Comparison of ENCODE assay signal across 26 mouse cellular contexts in the genomic region with DNA sequence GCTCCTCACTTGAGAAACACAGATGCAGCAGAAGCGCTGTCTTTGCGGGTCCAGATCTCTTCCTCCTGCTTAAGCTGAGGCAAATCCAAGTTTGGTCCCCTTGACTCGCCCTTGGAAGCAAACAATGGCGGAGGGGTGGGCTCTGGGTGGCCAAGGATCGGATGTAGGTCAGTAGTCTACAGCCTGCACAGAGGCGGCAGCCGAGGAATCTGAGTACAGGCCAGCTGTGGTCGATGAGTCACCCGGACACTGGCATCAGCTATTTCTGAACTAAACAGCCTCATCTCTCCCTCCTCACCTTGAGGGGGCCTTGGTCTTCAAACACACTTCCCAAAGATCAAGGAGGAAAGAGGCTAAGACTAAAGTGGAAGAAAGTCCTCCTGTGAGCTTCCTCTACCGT. TPM values are rescaled to one million over a fixed set of nuclear protein-coding genes. Genes with fewer than 3 reads are reported as not detected.
DNase-seq lines count a peak whose midpoint lies in the region; ATAC-seq and TF ChIP-seq lines count a peak whose summit lies in the region.
"Had no signal": no experiment of that assay in that cellular context is flagged by ENCODE, and none has a peak within 500 bp of the region (broad histone marks: within the 10 kb centered on the region; RNA-seq: fewer than 3 reads in every experiment).

No protein-coding gene starts in this region.

- H3K4me1 ChIP-seq in CH12.LX (ENCODE audit: control insufficient read depth in 1 of 2, insufficient read depth in 2 of 2): no peaks in the 10 kb centered on the region
- no peaks in the 10 kb centered on the region for H3K4me1 ChIP-seq in forebrain, embryonic 15.5 days
- H3K4me1 ChIP-seq: heart, embryonic 12.5 days; hindbrain, embryonic 10.5 days; limb, embryonic 12.5 days had no signal

- no peak overlapping the region for H3K27ac ChIP-seq in CH12.LX (ENCODE audit: insufficient read depth, low read depth)
- no peak overlapping the region for H3K27ac ChIP-seq in forebrain, embryonic 15.5 days (replicated peaks)
- H3K27ac ChIP-seq: hindbrain, embryonic 10.5 days; limb, embryonic 12.5 days had no signal

- ATAC-seq in frontal cortex, adult (ENCODE audit: low TSS enrichment): peak; percentile 64; the same call in 1 of the 2 replicates
- ATAC-seq in forebrain, embryonic 15.5 days (replicated peaks): no peak
- ATAC-seq: forebrain, embryonic 14.5 days; hindbrain, embryonic 16.5 days; intestine, embryonic 16.5 days; liver, postnatal 0 days; lung, postnatal 0 days had no signal

- H3K9me3 ChIP-seq in CH12.LX (replicated peaks; ENCODE audit: low read length): no peaks in the 10 kb centered on the region
- H3K9me3 ChIP-seq in forebrain, embryonic 15.5 days: no peaks in the 10 kb centered on the region
- H3K9me3 ChIP-seq: heart, embryonic 12.5 days; hindbrain, embryonic 10.5 days; limb, embryonic 12.5 days had no signal

- no peak for TF ChIP-seq EP300 in CH12.LX (IDR thresholded peaks at IDR 0.05; ENCODE audit: low read length)

- no peak overlapping the region for H3K9ac ChIP-seq in CH12.LX (ENCODE audit: insufficient read depth, low read depth)
- H3K9ac ChIP-seq in forebrain, embryonic 15.5 days (replicated peaks): no peak overlapping the region
- H3K9ac ChIP-seq: heart, embryonic 12.5 days; limb, embryonic 12.5 days; liver, postnatal 0 days had no signal

- no peak for TF ChIP-seq POLR2A in CH12.LX (IDR thresholded peaks at IDR 0.05; ENCODE audit: low read depth, low read length)
- no peak for TF ChIP-seq POLR2A in myocyte (IDR thresholded peaks at IDR 0.05; ENCODE audit: insufficient read length, low read depth)

- no peak overlapping the region for H3ac ChIP-seq in myocyte (ENCODE audit: control insufficient read depth, insufficient read length)

- TF ChIP-seq CTCF in CH12.LX (conservative IDR thresholded peaks at IDR 0.05 in 1 of 2, IDR thresholded peaks at IDR 0.05 in 1 of 2; ENCODE audit: low read depth in 2 of 2, low read length in 2 of 2): no peak

- in situ Hi-C loops in CH12.LX (cut with MboI; ENCODE audit: low pct_ligation_motif_present, low pct_unique_long_range_greater_than_20kb, low sequenced_read_pairs): no loop called here

- no peak for TF ChIP-seq RAD21 in CH12.LX (IDR thresholded peaks at IDR 0.05; ENCODE audit: low read depth, low read length)

- peaks cover 83% of the 10 kb centered on the region for H3K27me3 ChIP-seq in CH12.LX (replicated peaks)
- peaks cover 33% of the 10 kb centered on the region for H3K27me3 ChIP-seq in myocyte (ENCODE audit: control insufficient read depth, insufficient read depth, insufficient read length)
- no peaks in the 10 kb centered on the region for H3K27me3 ChIP-seq in forebrain, embryonic 15.5 days

- DNase-seq in frontal cortex, postnatal 36 days (ENCODE audit: low spot score in 2 of 2): no peak
- DNase-seq in CH12.LX (ENCODE audit: extremely low read depth): no peak
- DNase-seq in adrenal gland, adult 8-10 months: peak; percentile 68
- no peak for DNase-seq in urinary bladder, adult 2 months (ENCODE audit: low spot score)
- no peak for DNase-seq in layer of hippocampus, postnatal 25 days (ENCODE audit: extremely low spot score in 1 of 2, low spot score in 1 of 2)
- DNase-seq: cerebellum, adult 9-10 months; gastrocnemius, postnatal 25 days; heart, adult 18-20 months; heart, postnatal 10 days; kidney, adult 9 months; kidney, postnatal 36 days; liver, postnatal 0 days; thymus, postnatal 14 days had no signal

- H3K4me2 ChIP-seq in CH12.LX (ENCODE audit: insufficient read depth, low read depth, poor library complexity, severe bottlenecking): peak overlapping the region; percentile 22; the same call in 1 of the 2 replicates
- H3K4me2 ChIP-seq in myocyte (ENCODE audit: low read depth): peak overlapping the region; percentile 20
- no peak overlapping the region for H3K4me2 ChIP-seq in forebrain, embryonic 15.5 days (replicated peaks)
- H3K4me2 ChIP-seq: heart, embryonic 12.5 days; limb, embryonic 12.5 days; liver, embryonic 11.5 days; midbrain, embryonic 11.5 days had no signal

- dilution Hi-C loops in CH12.LX (cut with MboI; ENCODE audit: extremely low pct_ligation_motif_present, extremely low pct_unique_long_range_greater_than_20kb, low sequenced_read_pairs): no loop called here

- 87% methylated on average over 10 of the region's 10 CpGs for WGBS in forebrain, embryonic 15.5 days

- H3K36me3 ChIP-seq in CH12.LX (replicated peaks in 1 of 2; ENCODE audit: control insufficient read depth in 1 of 2, insufficient read depth in 1 of 2, low read length in 1 of 2): no peaks in the 10 kb centered on the region
- no peaks in the 10 kb centered on the region for H3K36me3 ChIP-seq in myocyte (ENCODE audit: control insufficient read depth, insufficient read depth)
- no peaks in the 10 kb centered on the region for H3K36me3 ChIP-seq in forebrain, embryonic 15.5 days
- H3K36me3 ChIP-seq: heart, embryonic 12.5 days; hindbrain, embryonic 10.5 days; limb, embryonic 12.5 days had no signal

- H3K4me3 ChIP-seq in CH12.LX (replicated peaks in 1 of 3; ENCODE audit: low read depth in 2 of 3, low read length in 2 of 3, poor library complexity in 1 of 3): no peak overlapping the region
- H3K4me3 ChIP-seq in myocyte: no peak overlapping the region
- H3K4me3 ChIP-seq in forebrain, embryonic 15.5 days: no peak overlapping the region
- H3K4me3 ChIP-seq: heart, embryonic 12.5 days; hindbrain, embryonic 10.5 days; limb, embryonic 12.5 days had no signal

- no peaks in the 10 kb centered on the region for H3K79me2 ChIP-seq in CH12.LX (replicated peaks; ENCODE audit: control insufficient read depth, extremely low read depth, insufficient read depth, poor library complexity, severe bottlenecking)
- no peaks in the 10 kb centered on the region for H3K79me2 ChIP-seq in myocyte (ENCODE audit: control insufficient read depth, insufficient read depth)

TF ChIP-seq in CH12.LX, 34 proteins besides CTCF, POLR2A, EP300 and RAD21:
- no peak for TF ChIP-seq MXI1 (IDR thresholded peaks at IDR 0.05; ENCODE audit: low read depth, low read length)
- no peak for TF ChIP-seq NELFE (IDR thresholded peaks at IDR 0.05; ENCODE audit: low read depth, low read length)
- no peak for TF ChIP-seq MAZ (IDR thresholded peaks at IDR 0.05; ENCODE audit: low read depth, low read length)
- no peak for TF ChIP-seq TCF12 (IDR thresholded peaks at IDR 0.05; ENCODE audit: low read depth, low read length)
- no peak for TF ChIP-seq JUN (IDR thresholded peaks at IDR 0.05; ENCODE audit: insufficient read depth, low read depth, low read length)

TF ChIP-seq in myocyte, 11 proteins besides CTCF, POLR2A, EP300 and RAD21:
- TF ChIP-seq MYOG (IDR thresholded peaks at IDR 0.05; ENCODE audit: control insufficient read depth in 1 of 3, insufficient read depth in 1 of 3, insufficient read length in 2 of 3, low read depth in 2 of 3) (no peak), REST (IDR thresholded peaks at IDR 0.05; ENCODE audit: insufficient read depth, insufficient read length) (no peak), POLR2AphosphoS2 (IDR thresholded peaks at IDR 0.05; ENCODE audit: insufficient read length, low read depth) (no peak), USF1 (IDR thresholded peaks at IDR 0.05; ENCODE audit: low read depth) (no peak), TCF3 (IDR thresholded peaks at IDR 0.05; ENCODE audit: insufficient read length, low read depth) (no peak), CEBPB (IDR thresholded peaks at IDR 0.05; ENCODE audit: insufficient read depth, poor library complexity, severe bottlenecking) (no peak), SRF (IDR thresholded peaks at IDR 0.05; ENCODE audit: control insufficient read depth, insufficient read length, low read depth) (no peak), TCF12 (IDR thresholded peaks at IDR 0.05; ENCODE audit: insufficient read depth, poor library complexity, severe bottlenecking) (no peak), E2F4 (IDR thresholded peaks at IDR 0.05; ENCODE audit: insufficient read depth) (no peak), MAX (IDR thresholded peaks at IDR 0.05; ENCODE audit: low read depth) (no peak)

RNA-seq across cellular contexts. Expression of a gene that starts 6.4 kb away (rescaled TPM):
- total RNA-seq in CH12.LX (2012; rRNA removed): not detected in 2 replicates
- total RNA-seq in CH12.LX (2014; rRNA removed): not detected in 2 replicates
- polyA plus RNA-seq in CH12.LX (2012; ENCODE audit: insufficient read length, low read depth): 0.20 TPM in 2 replicates
- 1 to 10 TPM in 2 of 4 experiments, under 1 TPM in 2; 0.24 to 2.1 (median 1.3) TPM for total RNA-seq in adrenal gland, adult 8-10 months (2022)
- 0.02 TPM for polyA plus RNA-seq in myocyte (2012; fragmentation: generic; extraction: Trizol)
- polyA plus RNA-seq in forebrain, embryonic 15.5 days (2015; fragmentation: Nextera tagmentation; extraction: Ambion mirVana): 0.84 and 1.2 TPM in 2 replicates
- 0.03 TPM in 1 of 2 replicates, not detected in the other for polyA plus RNA-seq in urinary bladder, adult 2 months (2012; rRNA removed)
- 10 to 100 TPM; 35.2 to 40.7 TPM for total RNA-seq in layer of hippocampus, postnatal 25 days (2021)
- total RNA-seq: gastrocnemius, postnatal 25 days; heart, adult 18-20 months; heart, postnatal 10 days; MEL had no signal
- polyA plus RNA-seq: liver, postnatal 0 days; midbrain, embryonic 11.5 days had no signal
